Comparison of ENCODE assay signal across 22 mouse cellular contexts in genomic region chr15:78583352-78583751, GRCm38 (mm10). TPM values are rescaled to one million over a fixed set of nuclear protein-coding genes. Genes with fewer than 3 reads are reported as not detected.
DNase-seq lines count a peak whose midpoint lies in the region; ATAC-seq lines count a peak whose summit lies in the region.
"Had no signal": no experiment of that assay in that cellular context is flagged by ENCODE, and none has a peak within 500 bp of the region (broad histone marks: within the 10 kb centered on the region; RNA-seq: fewer than 3 reads in every experiment).

No protein-coding gene starts in this region.

- H3K36me3 ChIP-seq in forebrain, embryonic 13.5 days (ENCODE audit: poor library complexity, severe bottlenecking) = no peaks in the 10 kb centered on the region
- no peaks in the 10 kb centered on the region for H3K36me3 ChIP-seq in forebrain, embryonic 15.5 days
- H3K36me3 ChIP-seq: forebrain, embryonic 12.5 days; neural tube, embryonic 12.5 days had no signal

- H3K9ac ChIP-seq in forebrain, embryonic 13.5 days = no peak overlapping the region
- H3K9ac ChIP-seq in forebrain, embryonic 15.5 days (replicated peaks) = no peak overlapping the region
- H3K9ac ChIP-seq: forebrain, embryonic 12.5 days; neural tube, embryonic 12.5 days had no signal

- intact Hi-C loops in left cerebral cortex, postnatal 25 days (cut with DNase I) = loop anchor here (2.0 kb wide), 1 partner anchor 137 kb away; no protein-coding TSS in a partner anchor
- intact Hi-C loops in left cerebral cortex, postnatal 10 days (cut with DNase I) = loop anchor here (5.0 kb wide), 2 partner anchors 71 to 136 kb away; no protein-coding TSS in a partner anchor

- ATAC-seq in forebrain, embryonic 13.5 days = no peak
- ATAC-seq in forebrain, embryonic 15.5 days (replicated peaks) = no peak
- ATAC-seq: CD4-positive, CD25-positive, alpha-beta regulatory T cell, adult 4 months; hindbrain, embryonic 16.5 days; intestine, embryonic 16.5 days; lung, postnatal 0 days had no signal

- H3K4me1 ChIP-seq in forebrain, embryonic 13.5 days = peaks cover 27% of the 10 kb centered on the region
- peaks cover 39% of the 10 kb centered on the region for H3K4me1 ChIP-seq in forebrain, embryonic 15.5 days

- peak; percentile 13 to 43 for DNase-seq in left cerebral cortex, postnatal 25 days (ENCODE audit: low spot score in 2 of 2)
- DNase-seq in left cerebral cortex, postnatal 10 days (ENCODE audit: extremely low spot score in 1 of 2, low spot score in 2 of 2) = no peak
- peak; percentile 56 for DNase-seq in thymus, postnatal 0 days (ENCODE audit: low spot score)
- DNase-seq in thymus, postnatal 25 days = no peak
- DNase-seq in skeletal muscle tissue, adult 2 months (ENCODE audit: low read depth, low spot score) = peak; percentile 76
- no peak for DNase-seq in embryo, embryonic 11 days
- DNase-seq: adrenal gland, adult 8-10 months; cerebellum, postnatal 14 days; heart, postnatal 36 days; liver had no signal

- WGBS in forebrain, embryonic 13.5 days = 21% methylated on average over 11 of the region's 11 CpGs
- WGBS in forebrain, embryonic 15.5 days = 16% methylated on average over 11 of the region's 11 CpGs

- H3K4me2 ChIP-seq in forebrain, embryonic 13.5 days = no peak overlapping the region
- no peak overlapping the region for H3K4me2 ChIP-seq in forebrain, embryonic 15.5 days (replicated peaks)
- H3K4me2 ChIP-seq: forebrain, embryonic 12.5 days; midbrain, embryonic 11.5 days; neural tube, embryonic 12.5 days had no signal

- H3K4me3 ChIP-seq in forebrain, embryonic 13.5 days = no peak overlapping the region
- no peak overlapping the region for H3K4me3 ChIP-seq in forebrain, embryonic 15.5 days
- H3K4me3 ChIP-seq: forebrain, embryonic 12.5 days; neural tube, embryonic 12.5 days had no signal

- H3K27ac ChIP-seq in forebrain, embryonic 13.5 days = peak overlapping the region; percentile 10; the same call in 1 of the 2 replicates
- H3K27ac ChIP-seq in forebrain, embryonic 15.5 days (replicated peaks) = no peak overlapping the region
- H3K27ac ChIP-seq: forebrain, embryonic 12.5 days; neural tube, embryonic 12.5 days; stomach, postnatal 0 days had no signal

- H3K9me3 ChIP-seq in forebrain, embryonic 13.5 days (replicated peaks) = no peaks in the 10 kb centered on the region; the same call in 1 of the 2 replicates
- no peaks in the 10 kb centered on the region for H3K9me3 ChIP-seq in forebrain, embryonic 15.5 days

- no peaks in the 10 kb centered on the region for H3K27me3 ChIP-seq in forebrain, embryonic 13.5 days
- no peaks in the 10 kb centered on the region for H3K27me3 ChIP-seq in forebrain, embryonic 15.5 days
- H3K27me3 ChIP-seq: neural tube, embryonic 12.5 days had no signal

RNA-seq across cellular contexts. Expression of gene Rac2, which starts 10.8 kb away (rescaled TPM):
- 2.9 and 3.4 TPM in 2 replicates for polyA plus RNA-seq in forebrain, embryonic 13.5 days (2015; fragmentation: Nextera tagmentation; extraction: Ambion mirVana)
- polyA plus RNA-seq in forebrain, embryonic 15.5 days (2015; fragmentation: Nextera tagmentation; extraction: Ambion mirVana) = 3.1 and 7.5 TPM in 2 replicates
- 1 to 10 TPM; 1.9 to 2.9 TPM for total RNA-seq in left cerebral cortex, postnatal 25 days (2021)
- total RNA-seq in left cerebral cortex, postnatal 10 days (2021) = 1 to 10 TPM; 1.6 to 2.1 TPM
- polyA plus RNA-seq in thymus, postnatal 0 days (2015; fragmentation: Nextera tagmentation; extraction: Ambion mirVana) = 662 and 779 TPM in 2 replicates

RNA-seq across cellular contexts. Expression of gene Cyth4, which starts 13.5 kb away (rescaled TPM):
- 3.1 and 3.4 TPM in 2 replicates for polyA plus RNA-seq in forebrain, embryonic 13.5 days (2015; fragmentation: Nextera tagmentation; extraction: Ambion mirVana)
- polyA plus RNA-seq in forebrain, embryonic 15.5 days (2015; fragmentation: Nextera tagmentation; extraction: Ambion mirVana) = 4.1 and 5.3 TPM in 2 replicates
- total RNA-seq in left cerebral cortex, postnatal 25 days (2021) = 10 to 100 TPM; 11.8 to 12.6 TPM
- total RNA-seq in left cerebral cortex, postnatal 10 days (2021) = 10 to 100 TPM; 10.4 to 11.6 TPM
- 23.0 and 23.7 TPM in 2 replicates for polyA plus RNA-seq in thymus, postnatal 0 days (2015; fragmentation: Nextera tagmentation; extraction: Ambion mirVana)

RNA-seq across cellular contexts. Expression of gene Sstr3, which starts 38.9 kb away (rescaled TPM):
- 0.96 and 1.4 TPM in 2 replicates for polyA plus RNA-seq in forebrain, embryonic 13.5 days (2015; fragmentation: Nextera tagmentation; extraction: Ambion mirVana)
- polyA plus RNA-seq in forebrain, embryonic 15.5 days (2015; fragmentation: Nextera tagmentation; extraction: Ambion mirVana) = 1.0 and 1.4 TPM in 2 replicates
- total RNA-seq in left cerebral cortex, postnatal 25 days (2021) = 10 to 100 TPM; 19.8 to 22.0 TPM
- total RNA-seq in left cerebral cortex, postnatal 10 days (2021) = 10 to 100 TPM; 12.9 to 14.4 TPM
- polyA plus RNA-seq in thymus, postnatal 0 days (2015; fragmentation: Nextera tagmentation; extraction: Ambion mirVana) = 0.03 and 0.05 TPM in 2 replicates
- total RNA-seq: heart, adult 18-20 months; heart, postnatal 36 days had no signal
- polyA plus RNA-seq: CD4-positive, CD25-positive, alpha-beta regulatory T cell, adult 4 months; heart, embryonic 14.5 days; midbrain, embryonic 11.5 days had no signal

RNA-seq across cellular contexts. Expression of gene C1qtnf6, which starts 52.1 kb away (rescaled TPM):
- 4.1 and 5.8 TPM in 2 replicates for polyA plus RNA-seq in forebrain, embryonic 13.5 days (2015; fragmentation: Nextera tagmentation; extraction: Ambion mirVana)
- polyA plus RNA-seq in forebrain, embryonic 15.5 days (2015; fragmentation: Nextera tagmentation; extraction: Ambion mirVana) = 4.2 and 4.9 TPM in 2 replicates
- 1 to 10 TPM; 3.2 to 3.3 TPM for total RNA-seq in left cerebral cortex, postnatal 25 days (2021)
- total RNA-seq in left cerebral cortex, postnatal 10 days (2021) = 10 to 100 TPM; 14.4 to 15.9 TPM
- 6.5 and 9.1 TPM in 2 replicates for polyA plus RNA-seq in thymus, postnatal 0 days (2015; fragmentation: Nextera tagmentation; extraction: Ambion mirVana)

Comparison
In these comparisons a context has a peak if more than half of its experiments do, and no peak if none do; other contexts are left out.
1. DNase-seq: peak in left cerebral cortex, postnatal 25 days (2 of 2), thymus, postnatal 0 days (single experiment) and skeletal muscle tissue, adult 2 months (single experiment); none in left cerebral cortex, postnatal 10 days (0 of 2), thymus, postnatal 25 days (single experiment) and embryo, embryonic 11 days (single experiment).
2. RNA of gene Rac2, which starts 10.8 kb away (polyA plus RNA-seq): 662 to 779 TPM in thymus, postnatal 0 days; 3.1 to 7.5 TPM in forebrain, embryonic 15.5 days and 2.9 to 3.4 TPM in forebrain, embryonic 13.5 days; every median in the first group is over 10 times any median in the second.